Mouse (Mus musculus): ENCODE data around the gene Fastkd5. TPM values are rescaled to one million over a fixed set of nuclear protein-coding genes. Genes with fewer than 3 reads are reported as not detected.

Fastkd5 gene
- 1.2 and 1.6 TPM in 2 replicates for polyA plus RNA-seq (2012; rRNA removed)

DNA sequence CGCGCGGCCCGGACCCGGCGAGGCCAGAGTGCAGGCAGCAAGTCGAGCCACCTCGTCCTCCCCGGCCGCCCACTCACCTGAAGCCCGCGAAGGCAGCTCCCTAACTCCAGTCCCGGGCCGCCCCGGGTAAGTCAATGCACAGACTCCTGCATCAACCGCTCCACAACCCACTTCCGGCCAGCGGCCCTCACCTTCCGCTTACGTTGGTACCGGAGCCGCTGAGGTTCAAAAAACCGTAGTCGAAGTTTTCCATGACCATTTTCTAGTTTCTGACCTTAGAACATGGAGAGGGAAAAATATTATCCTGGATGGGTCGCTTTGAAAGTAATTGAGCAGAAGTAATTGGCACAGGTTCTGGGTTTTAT lies at the start of gene Fastkd5, which contains the start of gene Ubox5:
Gene Fastkd5, minus strand, starts transcription at position 189 of the 365 bp plus-strand sequence.
Gene Ubox5, minus strand, starts transcription at position 200 of the 365 bp plus-strand sequence.
- H3K27ac ChIP-seq (ENCODE audit: control insufficient read depth, insufficient read depth, low read depth, low read length) = peak within 1 kb of the TSS; percentile 77
- H3K4me1 ChIP-seq (ENCODE audit: control insufficient read depth, insufficient read depth, low read length) = peaks cover 10% of the 10 kb centered on the region
- TF ChIP-seq CTCF (IDR thresholded peaks at IDR 0.05; ENCODE audit: control insufficient read depth, insufficient read depth, insufficient replicate concordance, low read depth, low read length) (no peak), POLR2A (IDR thresholded peaks at IDR 0.05; ENCODE audit: control insufficient read depth, low read depth, low read length) (peak; percentile 61; the same call in 1 of the 2 replicates)
- no peaks in the 10 kb centered on the region; the same call in 1 of the 2 replicates for H3K36me3 ChIP-seq (ENCODE audit: control insufficient read depth, insufficient read depth, low read length)
- H3K27me3 ChIP-seq (ENCODE audit: control insufficient read depth, insufficient read depth, low read length) = no peaks in the 10 kb centered on the region
- H3K4me3 ChIP-seq (ENCODE audit: control insufficient read depth, low read depth, low read length) = peak within 1 kb of the TSS; percentile 98

DNA sequence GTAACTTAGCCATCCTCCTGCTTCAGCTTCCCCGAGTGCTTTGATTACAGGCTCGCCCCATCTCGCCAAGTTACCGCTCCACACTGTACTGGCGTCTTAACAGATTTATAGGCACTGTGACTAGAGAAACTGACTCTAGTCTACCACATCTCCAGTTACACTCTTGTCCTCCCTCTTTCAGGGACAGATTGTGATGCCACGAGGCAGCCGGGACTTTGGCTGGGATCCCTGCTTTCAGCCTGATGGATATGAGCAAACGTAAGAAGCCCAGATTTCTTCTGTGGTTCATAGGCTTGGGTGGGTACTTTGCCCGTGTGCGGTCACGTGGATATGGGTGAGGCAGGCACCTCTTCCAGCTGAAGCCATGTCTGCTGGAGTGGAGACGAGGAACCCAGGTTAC lies 49.3 kb upstream of the Fastkd5 start:
- TF ChIP-seq POLR2A (IDR thresholded peaks at IDR 0.05; ENCODE audit: control insufficient read depth, low read depth, low read length) = no peak
- no peak for TF ChIP-seq CTCF (IDR thresholded peaks at IDR 0.05; ENCODE audit: control insufficient read depth, insufficient read depth, insufficient replicate concordance, low read depth, low read length)
- Histone ChIP-seq H3K27me3 (ENCODE audit: control insufficient read depth, insufficient read depth, low read length) (no peaks in the 10 kb centered on the region), H3K27ac (ENCODE audit: control insufficient read depth, insufficient read depth, low read depth, low read length) (no peak overlapping the region), H3K4me1 (ENCODE audit: control insufficient read depth, insufficient read depth, low read length) (0 out of 2 replicates have a peak, but pooled peaks cover 2% of the 10 kb centered on the region), H3K36me3 (ENCODE audit: control insufficient read depth, insufficient read depth, low read length) (peaks cover 10% of the 10 kb centered on the region), H3K4me3 (ENCODE audit: control insufficient read depth, low read depth, low read length) (no peak overlapping the region)

- Histone ChIP-seq H3K4me3 (ENCODE audit: control insufficient read depth, low read depth, low read length) (no peak overlapping the region), H3K36me3 (ENCODE audit: control insufficient read depth, insufficient read depth, low read length) (peaks cover 10% of the 10 kb centered on the region), H3K27ac (ENCODE audit: control insufficient read depth, insufficient read depth, low read depth, low read length) (peak overlapping the region; percentile 3; the same call in 1 of the 2 replicates), H3K4me1 (ENCODE audit: control insufficient read depth, insufficient read depth, low read length) (0 out of 2 replicates have a peak, but pooled peaks cover 2% of the 10 kb centered on the region), H3K27me3 (ENCODE audit: control insufficient read depth, insufficient read depth, low read length) (no peaks in the 10 kb centered on the region)
- TF ChIP-seq CTCF (IDR thresholded peaks at IDR 0.05; ENCODE audit: control insufficient read depth, insufficient read depth, insufficient replicate concordance, low read depth, low read length) (no peak), POLR2A (IDR thresholded peaks at IDR 0.05; ENCODE audit: control insufficient read depth, low read depth, low read length) (no peak)
Measured at GRCm38 (mm10) chr2:130677211-130677610, 47.4 kb upstream of the Fastkd5 start.

GRCm38 (mm10) chr2:130667559-130667958 lies 37.7 kb upstream of the Fastkd5 start, which contains the start of gene Itpa:
TSS of gene Itpa (plus strand) at chr2:130667610.
- Histone ChIP-seq H3K27me3 (ENCODE audit: control insufficient read depth, insufficient read depth, low read length) (no peaks in the 10 kb centered on the region), H3K27ac (ENCODE audit: control insufficient read depth, insufficient read depth, low read depth, low read length) (peak within 1 kb of the TSS; percentile 83), H3K36me3 (ENCODE audit: control insufficient read depth, insufficient read depth, low read length) (no peaks in the 10 kb centered on the region; the same call in none of the 2 replicates), H3K4me3 (ENCODE audit: control insufficient read depth, low read depth, low read length) (peak within 1 kb of the TSS; percentile 96), H3K4me1 (ENCODE audit: control insufficient read depth, insufficient read depth, low read length) (peaks cover 13% of the 10 kb centered on the region)
- TF ChIP-seq POLR2A (IDR thresholded peaks at IDR 0.05; ENCODE audit: control insufficient read depth, low read depth, low read length) (peak; percentile 70), CTCF (IDR thresholded peaks at IDR 0.05; ENCODE audit: control insufficient read depth, insufficient read depth, insufficient replicate concordance, low read depth, low read length) (no peak; the same call in 1 of the 2 replicates)

GRCm38 (mm10) chr2:130664102-130664701 lies 34.4 kb upstream of the Fastkd5 start, which contains the start of gene Ddrgk1:
TSS of gene Ddrgk1 (minus strand) at chr2:130664659.
- no peaks in the 10 kb centered on the region for H3K36me3 ChIP-seq (ENCODE audit: control insufficient read depth, insufficient read depth, low read length)
- no peaks in the 10 kb centered on the region for H3K27me3 ChIP-seq (ENCODE audit: control insufficient read depth, insufficient read depth, low read length)
- H3K4me3 ChIP-seq (ENCODE audit: control insufficient read depth, low read depth, low read length) = peak within 1 kb of the TSS; percentile 95
- peak within 1 kb of the TSS; percentile 99 for H3K27ac ChIP-seq (ENCODE audit: control insufficient read depth, insufficient read depth, low read depth, low read length)
- peak; percentile 89 for TF ChIP-seq POLR2A (IDR thresholded peaks at IDR 0.05; ENCODE audit: control insufficient read depth, low read depth, low read length)
- TF ChIP-seq CTCF (IDR thresholded peaks at IDR 0.05; ENCODE audit: control insufficient read depth, insufficient read depth, insufficient replicate concordance, low read depth, low read length) = no peak
- H3K4me1 ChIP-seq (ENCODE audit: control insufficient read depth, insufficient read depth, low read length) = peaks cover 13% of the 10 kb centered on the region

GRCm38 (mm10) chr2:130663342-130663741 lies 33.5 kb upstream of the Fastkd5 start:
- no peak for TF ChIP-seq CTCF (IDR thresholded peaks at IDR 0.05; ENCODE audit: control insufficient read depth, insufficient read depth, insufficient replicate concordance, low read depth, low read length)
- no peak for TF ChIP-seq POLR2A (IDR thresholded peaks at IDR 0.05; ENCODE audit: control insufficient read depth, low read depth, low read length)
- Histone ChIP-seq H3K27ac (ENCODE audit: control insufficient read depth, insufficient read depth, low read depth, low read length) (no peak overlapping the region), H3K4me1 (ENCODE audit: control insufficient read depth, insufficient read depth, low read length) (peaks cover 12% of the 10 kb centered on the region)

DNA sequence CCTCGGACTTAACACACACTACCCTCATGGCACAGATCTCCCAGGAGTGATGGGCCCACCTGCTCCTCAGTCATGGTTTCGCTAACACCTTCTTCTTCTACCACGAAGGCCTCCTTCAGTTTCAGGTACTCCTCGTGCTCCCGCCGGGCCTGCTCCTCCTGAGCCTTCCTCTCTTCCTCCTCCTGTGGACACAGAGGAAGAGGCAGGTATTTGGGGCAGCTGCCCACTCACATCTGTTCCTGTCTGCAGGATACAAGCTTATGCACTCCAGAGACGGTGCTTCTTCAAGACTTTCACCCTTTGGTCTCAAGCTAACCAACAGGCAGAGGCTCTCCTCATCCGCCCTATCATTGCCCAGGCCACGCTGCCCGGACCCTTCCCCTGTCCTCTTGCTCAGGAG lies 28.7 kb upstream of the Fastkd5 start:
- H3K36me3 ChIP-seq (ENCODE audit: control insufficient read depth, insufficient read depth, low read length) = no peaks in the 10 kb centered on the region; the same call in 1 of the 2 replicates
- peaks cover 3% of the 10 kb centered on the region for H3K4me1 ChIP-seq (ENCODE audit: control insufficient read depth, insufficient read depth, low read length)
- TF ChIP-seq CTCF (IDR thresholded peaks at IDR 0.05; ENCODE audit: control insufficient read depth, insufficient read depth, insufficient replicate concordance, low read depth, low read length) = no peak
- TF ChIP-seq POLR2A (IDR thresholded peaks at IDR 0.05; ENCODE audit: control insufficient read depth, low read depth, low read length) = no peak
- no peaks in the 10 kb centered on the region for H3K27me3 ChIP-seq (ENCODE audit: control insufficient read depth, insufficient read depth, low read length)
- H3K4me3 ChIP-seq (ENCODE audit: control insufficient read depth, low read depth, low read length) = no peak overlapping the region
- H3K27ac ChIP-seq (ENCODE audit: control insufficient read depth, insufficient read depth, low read depth, low read length) = no peak overlapping the region

More at GRCm38 (mm10) chr2:130663342-130663741, 33.5 kb upstream of the Fastkd5 start:
- no peaks in the 10 kb centered on the region for H3K27me3 ChIP-seq (ENCODE audit: control insufficient read depth, insufficient read depth, low read length)
- H3K4me3 ChIP-seq (ENCODE audit: control insufficient read depth, low read depth, low read length) = no peak overlapping the region
- no peaks in the 10 kb centered on the region; the same call in 1 of the 2 replicates for H3K36me3 ChIP-seq (ENCODE audit: control insufficient read depth, insufficient read depth, low read length)

Measured in testis, adult 2 months (tissue).